Mouse (Mus musculus): ENCODE data around the gene Gm49403.
"Not testable (repeated sequence)": the region's sequence is repeated elsewhere in the genome, so short reads cannot be mapped to it uniquely, and the experiment has no call there.

Gm49403 gene

DNA sequence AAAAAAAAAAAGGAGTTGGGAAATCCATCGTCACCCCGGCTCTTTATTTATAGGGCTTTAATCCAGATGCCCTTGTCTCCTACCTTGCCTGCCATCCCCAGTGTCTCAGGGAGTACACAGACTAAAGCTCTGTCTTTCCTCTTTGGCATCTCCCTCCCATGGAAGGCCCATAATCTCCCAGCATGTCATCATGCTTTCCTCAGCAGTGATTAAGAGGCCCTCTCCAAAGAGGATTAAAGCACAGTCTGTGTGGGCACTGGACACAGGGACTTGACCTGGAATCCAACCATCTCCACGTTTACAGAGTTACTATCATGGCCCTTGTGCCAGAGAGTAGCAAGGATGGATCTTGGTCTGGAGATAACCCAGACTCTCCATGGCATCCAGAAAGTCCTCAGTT, at the start of gene Gm49403, which contains the start of gene Lbhd1:
TSS of gene Gm49403 (plus strand) at position 315 of the 400 bp plus-strand sequence.
TSS of gene Lbhd1 (plus strand) at position 117 of the 400 bp plus-strand sequence.
- DNase-seq = peak; percentile 86

DNA sequence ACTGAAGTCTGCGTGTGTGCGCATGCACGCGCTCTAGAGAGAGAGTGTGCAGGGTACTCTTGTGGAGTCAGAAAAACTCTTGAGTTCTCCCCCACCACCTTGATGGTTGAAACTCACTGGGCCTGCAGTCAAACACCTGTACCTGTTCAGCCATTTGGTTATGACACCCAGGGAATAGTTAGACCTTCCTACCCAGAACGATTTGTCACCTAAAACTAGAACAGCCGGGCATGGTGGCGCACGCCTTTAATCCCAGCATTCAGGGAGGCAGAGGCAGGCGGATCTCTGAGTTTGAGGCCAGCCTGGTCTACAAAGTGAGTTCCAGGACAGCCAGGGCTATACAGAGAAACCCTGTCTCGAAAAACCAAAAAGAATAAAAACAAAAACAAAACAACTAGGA, 47.4 kb upstream of the Gm49403 start:
- not testable (repeated sequence) for DNase-seq

DNA sequence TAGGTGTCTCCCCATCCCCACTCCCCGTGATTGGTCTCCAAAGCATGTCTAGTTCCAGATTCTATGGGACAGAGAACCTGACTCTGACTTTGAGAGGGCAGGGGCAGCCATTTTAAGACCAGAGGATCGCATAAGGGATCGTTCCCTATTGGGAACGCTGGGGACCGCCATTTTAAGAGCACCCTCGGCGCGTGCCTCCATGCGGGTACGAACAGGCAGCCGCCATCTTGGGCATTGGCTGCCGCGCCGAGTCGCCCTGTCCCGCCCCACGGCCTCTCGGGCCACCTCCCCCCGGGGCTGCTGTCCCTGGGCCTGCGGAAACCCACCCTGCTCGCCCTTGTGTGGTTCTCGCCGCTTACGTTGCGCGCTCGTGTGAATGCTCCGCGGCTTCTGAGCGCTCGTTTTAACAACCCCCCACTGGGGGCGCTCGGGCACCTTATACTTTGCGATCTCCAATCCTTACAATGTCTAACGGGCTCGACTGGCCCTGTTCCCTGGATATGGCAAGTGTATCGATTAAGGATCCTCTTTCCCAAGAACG, 46.4 kb upstream of the Gm49403 start, which contains the start of gene Bscl2:
TSS of gene Bscl2 (plus strand) at position 217 of the 541 bp plus-strand sequence.
- peak; percentile 94 for DNase-seq

DNA sequence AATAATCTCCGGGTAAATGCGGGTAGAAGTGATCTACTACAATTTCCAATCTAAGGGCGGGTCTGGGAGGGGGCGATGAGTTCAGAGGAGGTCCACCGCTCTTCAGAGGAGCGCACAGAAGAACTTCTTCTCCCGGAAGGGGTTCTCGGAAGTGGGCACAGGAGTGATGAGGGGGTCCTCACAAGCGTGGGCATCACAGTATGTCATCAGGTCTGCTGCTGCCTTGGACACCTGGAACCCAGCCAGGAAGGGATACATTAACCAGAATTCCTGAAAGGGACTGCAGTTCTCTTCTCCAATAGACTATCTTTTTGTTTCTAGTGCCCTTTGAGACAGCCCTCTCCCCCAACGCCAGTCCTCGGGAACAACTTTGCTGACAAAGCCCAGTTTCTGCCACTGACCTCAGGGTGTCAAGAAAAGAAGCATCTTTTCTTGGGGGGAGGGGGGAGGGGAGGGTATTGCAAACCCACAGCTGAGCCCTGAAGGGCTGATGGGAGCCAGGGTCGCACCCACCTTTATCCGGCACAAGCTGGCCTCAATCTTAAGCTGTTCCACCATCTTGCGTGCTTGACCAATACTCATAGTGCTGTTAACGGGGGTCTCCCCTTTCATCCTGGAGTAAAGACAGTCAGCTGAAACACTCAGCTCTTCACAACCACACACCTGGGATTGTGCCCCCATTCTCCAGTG, 45.5 kb upstream of the Gm49403 start:
- DNase-seq = peak; percentile 61

DNA sequence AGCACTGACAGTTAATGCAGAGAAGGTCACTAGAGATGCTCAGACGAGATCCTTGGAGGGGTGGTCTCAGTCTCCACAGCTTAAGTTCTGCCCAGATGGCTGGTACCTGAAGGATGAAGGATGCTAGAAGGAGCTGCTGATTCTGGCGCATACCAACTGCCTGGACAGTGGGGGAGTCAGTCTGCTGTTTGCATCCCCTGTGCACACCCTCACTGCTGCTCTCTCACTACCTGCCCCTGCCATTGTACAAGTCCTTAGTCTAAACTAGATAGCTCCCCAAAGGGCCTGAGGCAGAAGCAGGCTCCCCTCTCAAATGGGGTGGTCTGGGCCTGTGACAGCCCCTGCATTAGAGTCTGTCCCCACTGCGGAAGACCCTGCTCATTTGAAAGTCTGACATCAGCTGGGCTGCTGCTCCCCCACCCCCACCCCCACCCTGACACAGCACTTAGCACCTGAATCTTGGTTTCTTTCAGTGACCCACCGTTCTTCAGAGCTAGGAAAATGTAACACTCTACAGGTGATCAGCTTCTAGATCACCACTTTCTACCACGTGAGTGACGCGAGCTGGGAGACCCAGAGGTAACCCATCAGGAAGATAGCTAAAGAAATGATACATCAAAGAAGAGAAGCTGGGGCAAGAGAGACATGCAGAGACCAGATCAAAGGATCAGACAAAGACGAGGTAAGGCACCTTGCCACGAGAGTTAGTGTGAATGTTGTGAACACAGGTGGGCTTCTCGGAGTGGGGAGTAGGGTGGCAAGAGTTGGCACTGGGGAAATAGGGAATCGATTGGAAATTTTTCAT, 44.4 kb upstream of the Gm49403 start, which contains the start of gene Gng3:
TSS of gene Gng3 (minus strand) at position 92 of the 805 bp plus-strand sequence.
- peak; percentile 87 for DNase-seq

DNA sequence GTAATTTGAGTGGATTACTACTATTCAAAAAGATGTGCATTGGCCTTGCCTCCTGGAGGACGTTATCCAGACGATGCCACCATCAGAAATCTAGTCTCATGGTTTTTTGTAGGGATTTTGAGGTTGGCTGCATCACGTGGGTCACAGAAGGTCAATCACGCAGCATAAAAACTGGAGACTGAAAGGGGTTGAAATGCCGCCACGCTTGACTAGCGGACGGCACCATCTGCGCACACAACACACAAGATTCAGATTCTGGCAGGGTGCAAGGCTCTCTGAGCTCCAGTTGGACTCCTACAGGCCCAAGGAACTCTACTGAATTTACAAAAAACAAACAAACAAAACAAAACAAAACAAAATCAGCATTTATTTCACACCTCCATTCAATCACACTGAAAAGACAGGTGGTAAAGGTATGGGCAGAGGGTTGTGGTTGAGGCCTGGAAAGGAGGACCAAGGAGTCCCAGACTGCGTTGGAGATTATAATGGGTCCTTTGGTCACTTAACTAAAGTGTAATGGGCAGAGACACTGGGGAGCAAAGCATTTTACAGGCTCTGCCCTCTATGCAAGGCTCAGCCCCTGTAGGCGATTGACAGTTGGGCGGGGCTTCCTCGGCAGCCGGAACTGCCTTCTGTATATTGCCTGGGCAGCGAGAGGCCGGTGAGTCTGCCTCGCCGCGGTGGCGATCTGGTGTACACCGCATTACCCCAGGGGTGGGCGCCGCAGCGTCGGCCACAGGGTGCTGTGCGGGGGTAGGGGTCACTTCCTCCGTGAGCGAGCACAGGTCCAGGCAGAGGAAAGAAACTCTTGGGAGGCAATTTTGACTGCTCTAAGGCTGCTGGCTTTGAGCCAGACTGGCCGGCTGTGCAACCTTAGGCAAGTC, 43.6 kb upstream of the Gm49403 start:
- DNase-seq = peak; percentile 83

DNA sequence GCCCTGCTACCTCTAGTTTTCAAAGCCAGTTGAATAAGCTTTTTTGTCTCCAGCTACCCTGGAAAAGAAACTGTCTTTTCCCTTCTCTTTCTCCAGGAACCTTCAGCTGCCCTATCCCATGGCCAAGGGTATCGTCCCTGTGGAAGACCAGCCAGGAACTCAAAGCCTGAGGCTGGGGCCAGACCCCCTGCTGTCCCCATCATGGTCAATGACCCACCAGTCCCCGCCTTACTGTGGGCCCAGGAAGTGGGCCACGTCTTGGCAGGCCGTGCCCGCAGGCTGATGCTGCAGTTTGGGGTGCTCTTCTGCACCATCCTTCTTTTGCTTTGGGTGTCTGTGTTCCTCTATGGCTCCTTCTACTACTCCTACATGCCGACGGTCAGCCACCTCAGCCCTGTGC, 42.7 kb upstream of the Gm49403 start:
- DNase-seq = no peak

DNA sequence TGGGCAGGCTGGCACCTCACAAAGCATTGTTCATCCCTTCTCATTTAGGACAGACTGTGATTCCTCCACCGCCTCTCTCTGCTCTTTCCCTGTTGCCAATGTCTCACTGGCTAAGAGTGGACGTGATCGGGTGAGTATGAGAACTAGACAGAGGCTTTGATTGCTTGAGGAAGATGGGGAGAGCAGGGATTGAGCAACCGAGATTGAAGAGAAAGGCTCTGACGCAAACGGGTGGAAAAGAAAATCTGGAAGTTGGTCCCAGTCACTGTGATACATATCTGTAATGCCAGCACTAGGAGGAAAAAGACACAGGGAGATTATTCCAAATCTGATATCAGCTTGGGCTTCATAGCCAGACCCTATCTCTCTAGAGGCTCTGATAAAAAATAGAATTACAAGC, 40.8 kb upstream of the Gm49403 start:
- DNase-seq = no peak

DNA sequence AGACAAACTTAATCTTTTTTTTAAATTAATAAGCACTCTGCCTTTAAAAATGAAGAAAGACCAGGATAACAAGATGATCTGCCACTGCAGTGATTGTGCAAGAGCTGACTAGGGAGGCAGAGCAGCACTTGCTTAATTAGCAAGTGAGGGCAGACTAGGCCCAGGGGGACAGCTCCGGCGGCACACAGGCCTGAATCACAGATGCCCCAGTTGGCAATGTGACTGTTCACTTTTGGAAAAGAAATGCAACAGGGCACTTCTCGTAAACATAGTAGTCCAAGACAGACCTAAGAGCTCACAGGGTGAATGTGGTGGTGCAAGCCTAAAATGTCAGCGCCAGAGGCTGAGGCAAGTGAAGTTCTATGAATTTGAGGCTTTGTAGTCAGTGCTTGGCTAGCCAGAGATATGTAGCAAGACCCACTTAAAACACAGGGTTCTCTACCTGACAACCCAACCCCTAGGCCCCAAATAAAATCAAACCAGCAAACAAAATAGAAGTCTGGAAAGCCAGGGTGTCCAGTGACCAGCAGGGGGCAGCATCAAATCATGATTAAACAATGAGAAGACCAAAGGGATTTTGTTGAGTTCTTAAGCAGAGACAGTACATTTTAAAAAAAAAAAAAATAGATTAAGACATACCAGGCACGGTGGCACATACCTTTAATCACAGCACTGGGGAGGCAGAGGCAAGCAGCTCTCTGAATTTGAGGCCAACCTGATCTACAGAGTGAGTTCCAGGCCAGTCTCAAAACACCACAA, 39.2 kb upstream of the Gm49403 start:
- DNase-seq = peak; percentile 87

DNA sequence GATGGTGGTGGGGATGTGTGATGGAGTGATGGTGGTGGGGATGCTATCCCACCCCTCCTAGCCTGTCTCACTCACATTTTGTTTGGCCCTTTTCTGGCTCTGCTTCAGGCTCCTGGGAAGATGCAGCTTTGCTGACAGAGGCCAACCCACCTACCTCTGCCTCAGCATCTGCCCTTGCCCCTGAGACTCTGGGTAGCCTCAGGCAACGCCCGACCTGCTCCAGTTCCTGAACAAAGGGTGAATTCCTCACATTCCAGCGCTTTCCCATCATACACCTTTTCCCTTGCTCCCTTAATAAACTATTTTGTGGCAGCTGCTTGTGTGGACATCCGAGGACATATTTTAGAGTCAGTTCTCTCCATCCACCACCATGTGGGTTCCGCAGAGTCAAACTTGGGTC, 35.4 kb upstream of the Gm49403 start:
- no peak for DNase-seq

DNA sequence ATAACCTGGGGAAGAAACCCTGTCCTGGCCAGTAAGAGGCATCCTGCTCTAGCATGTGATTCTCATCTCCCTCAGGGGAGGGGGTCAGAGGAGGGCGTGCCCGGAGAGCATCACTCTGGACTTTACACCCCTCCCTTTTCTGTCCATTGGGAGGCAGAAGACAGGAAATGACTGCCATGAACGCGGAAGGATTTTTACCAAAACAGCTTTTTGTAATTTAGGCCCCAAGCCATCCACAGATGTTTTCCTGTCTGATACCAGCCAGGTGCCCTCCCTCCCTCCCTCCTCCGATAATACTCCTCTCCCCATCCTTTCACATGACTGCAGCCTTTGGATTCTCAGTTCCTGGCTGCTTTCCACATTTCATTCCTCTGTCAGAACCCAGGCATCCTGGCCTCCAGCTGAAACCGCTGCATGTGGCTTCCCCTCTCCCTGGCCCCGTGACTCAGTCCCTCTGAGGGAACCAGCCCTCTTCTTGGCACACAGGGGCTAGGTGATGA, 33.3 kb upstream of the Gm49403 start, which contains the start of gene Lrrn4cl:
TSS of gene Lrrn4cl (plus strand) at position 367 of the 500 bp plus-strand sequence.
- peak; percentile 68 for DNase-seq

DNA sequence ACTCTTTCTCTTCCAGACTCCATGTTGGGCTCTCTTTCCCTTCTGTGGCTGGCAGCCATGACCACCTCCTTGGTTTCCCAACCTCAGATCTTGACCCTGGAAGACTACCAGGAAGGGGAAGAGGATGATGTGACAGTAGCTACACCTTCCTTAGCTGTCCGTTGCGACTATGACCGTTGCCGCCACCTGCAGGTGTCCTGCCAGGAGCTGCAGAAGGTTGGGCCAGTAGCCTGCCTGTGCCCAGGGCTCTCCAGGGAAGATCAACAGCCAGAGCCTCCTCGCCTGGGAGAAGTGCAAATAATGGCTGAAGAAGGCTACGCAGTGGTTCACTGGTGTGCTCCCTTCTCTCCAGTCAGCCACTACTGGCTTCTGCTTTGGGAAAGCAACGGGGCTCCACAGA, 32.1 kb upstream of the Gm49403 start:
- no peak for DNase-seq

DNA sequence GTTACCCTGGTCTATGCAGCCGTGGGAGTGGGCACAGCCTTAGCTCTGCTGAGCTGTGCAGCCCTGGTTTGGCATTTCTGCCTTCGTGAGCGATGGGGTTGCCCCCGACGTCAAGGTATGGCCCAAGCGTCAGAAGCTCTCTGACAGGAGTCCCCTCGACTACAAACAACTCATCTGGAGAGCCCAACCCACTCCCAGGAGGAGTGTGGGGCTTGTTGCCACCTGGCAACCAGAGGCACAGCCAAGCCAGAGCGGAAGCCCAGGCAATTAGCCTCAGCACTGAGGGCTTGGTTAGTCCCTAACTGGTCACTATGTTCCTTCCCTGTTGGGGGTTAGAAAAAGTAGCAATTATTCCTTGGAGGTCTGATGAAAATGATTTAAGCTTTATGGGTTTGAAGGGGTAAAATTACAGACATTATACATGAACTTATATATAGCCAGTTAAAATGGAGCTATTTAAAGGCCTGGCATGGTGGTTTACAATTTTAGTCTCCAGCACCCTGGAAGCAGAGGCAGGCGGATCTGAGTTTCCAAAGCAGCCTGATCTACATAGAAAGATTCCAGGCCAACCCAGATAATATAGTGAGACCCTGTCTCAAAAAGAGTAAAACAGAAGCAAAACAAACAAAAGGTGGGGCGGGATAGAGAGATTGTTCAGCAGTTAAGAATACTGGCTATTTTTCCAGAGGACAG, 31.3 kb upstream of the Gm49403 start:
- DNase-seq = no peak

DNA sequence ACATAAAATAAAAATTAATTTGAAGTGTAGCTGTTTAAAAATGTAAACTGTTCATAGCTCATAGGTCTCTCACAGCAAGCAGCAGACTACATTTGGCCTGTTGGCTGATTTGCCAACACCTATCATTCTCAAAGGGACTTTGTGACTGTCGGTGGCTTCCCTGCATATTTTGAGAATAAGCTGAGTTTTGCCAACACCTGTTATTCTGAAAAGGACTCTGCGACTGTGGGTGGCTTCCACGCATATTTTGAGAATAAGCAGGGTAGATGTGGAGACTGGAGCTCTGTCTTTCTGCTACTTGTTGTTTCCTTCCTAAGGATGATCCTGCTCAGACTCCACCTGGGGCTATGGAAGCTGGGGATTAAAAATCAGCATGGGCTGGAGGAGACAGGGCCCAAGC, 30.6 kb upstream of the Gm49403 start:
- DNase-seq = no peak

DNA sequence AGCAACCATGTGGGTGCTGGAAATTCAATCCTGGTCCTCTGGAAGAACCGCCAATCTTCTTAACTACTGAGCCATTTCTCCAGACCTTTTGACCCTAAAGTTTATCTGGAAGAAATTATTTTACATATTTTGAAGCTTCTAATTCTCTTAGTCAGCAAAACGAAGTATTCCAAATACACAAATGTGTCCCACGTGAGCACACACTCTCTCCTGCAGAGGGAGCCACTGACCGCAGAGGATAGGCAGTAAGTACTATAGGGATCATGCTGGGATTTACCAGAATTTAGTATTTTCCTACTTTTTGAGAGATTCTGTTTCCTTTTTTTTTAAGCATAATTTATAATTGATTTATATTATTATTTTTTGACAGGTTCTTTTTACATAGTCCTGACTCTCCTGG, 26.0 kb upstream of the Gm49403 start:
- DNase-seq = peak; percentile 60

DNA sequence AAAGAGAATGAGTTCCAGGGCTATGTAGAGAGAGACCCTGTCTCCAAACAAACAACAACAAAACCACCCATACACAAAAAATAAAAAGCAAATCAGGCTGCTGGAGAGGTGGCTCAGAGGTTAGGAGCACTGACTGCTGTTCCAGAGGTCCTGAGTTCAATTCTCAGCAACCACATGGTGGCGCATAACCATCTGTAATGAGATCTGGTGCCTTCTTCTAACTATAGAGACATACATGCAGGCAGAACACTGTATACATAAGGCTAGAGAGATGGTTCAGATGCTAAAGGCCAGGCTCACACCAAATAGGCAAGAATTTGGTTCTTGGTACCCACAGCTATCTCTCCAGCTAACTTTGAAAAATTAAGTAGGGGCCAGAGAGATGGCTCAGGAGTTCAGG, 24.7 kb upstream of the Gm49403 start:
- peak; percentile 29 for DNase-seq

DNA sequence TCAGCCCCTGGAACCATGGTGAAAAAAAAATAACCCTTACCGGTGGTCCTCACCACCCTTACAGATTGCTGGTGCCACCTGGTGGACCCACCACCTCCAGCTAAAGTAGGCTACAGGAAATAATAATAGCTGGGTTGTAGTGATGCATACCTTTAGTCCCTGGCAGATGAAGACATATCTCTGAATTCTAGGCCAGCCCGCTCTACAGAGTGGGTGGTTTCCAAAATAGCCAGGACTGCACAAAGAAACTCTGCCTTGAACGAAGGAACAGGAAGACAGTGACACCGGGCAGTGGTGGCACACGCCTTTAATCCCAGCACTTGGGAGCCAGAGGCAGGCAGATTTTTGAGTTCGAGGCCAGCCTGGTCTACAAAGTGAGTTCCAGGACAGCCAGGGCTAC, 19.5 kb upstream of the Gm49403 start:
- no peak for DNase-seq

DNA sequence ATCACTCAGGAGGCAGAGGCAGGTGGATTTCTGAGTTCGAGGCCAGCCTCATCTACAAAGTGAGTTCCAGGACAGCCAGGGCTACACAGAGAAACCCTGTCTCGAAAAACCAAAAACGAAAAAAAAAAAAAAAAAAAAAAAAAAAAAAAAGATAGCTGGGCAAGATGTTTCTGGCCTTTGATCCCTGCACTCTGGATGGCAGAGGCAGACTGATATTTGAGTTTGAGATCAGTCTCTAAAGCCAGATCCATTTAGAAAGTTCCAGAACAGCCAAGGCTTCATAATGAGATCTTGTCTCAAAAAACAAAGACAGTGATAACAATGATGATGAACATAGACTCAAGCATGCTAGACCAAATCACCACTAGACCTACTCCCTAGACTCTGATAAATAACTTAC, 13.3 kb upstream of the Gm49403 start:
- DNase-seq = not testable (repeated sequence)

DNA sequence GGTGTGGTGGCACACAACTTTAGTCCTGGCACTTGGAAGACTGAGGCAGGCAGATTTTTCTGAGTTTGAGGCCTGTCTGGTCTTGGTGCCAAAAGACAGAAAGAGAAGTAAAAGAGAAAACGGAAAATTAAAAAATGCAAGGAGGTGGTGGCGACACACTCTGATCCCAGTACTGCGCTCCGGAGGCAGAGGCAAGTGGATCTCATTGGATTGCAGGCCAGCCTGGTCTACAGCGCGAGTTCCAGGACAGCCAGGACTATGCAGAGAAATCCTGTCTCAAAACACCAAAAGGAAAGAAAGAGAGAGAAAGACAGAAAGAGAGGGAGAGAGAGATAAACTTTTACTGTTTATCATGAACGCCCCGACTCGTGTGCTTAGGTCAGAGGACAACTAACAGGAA, 12.9 kb upstream of the Gm49403 start:
- DNase-seq = peak; percentile 14

DNA sequence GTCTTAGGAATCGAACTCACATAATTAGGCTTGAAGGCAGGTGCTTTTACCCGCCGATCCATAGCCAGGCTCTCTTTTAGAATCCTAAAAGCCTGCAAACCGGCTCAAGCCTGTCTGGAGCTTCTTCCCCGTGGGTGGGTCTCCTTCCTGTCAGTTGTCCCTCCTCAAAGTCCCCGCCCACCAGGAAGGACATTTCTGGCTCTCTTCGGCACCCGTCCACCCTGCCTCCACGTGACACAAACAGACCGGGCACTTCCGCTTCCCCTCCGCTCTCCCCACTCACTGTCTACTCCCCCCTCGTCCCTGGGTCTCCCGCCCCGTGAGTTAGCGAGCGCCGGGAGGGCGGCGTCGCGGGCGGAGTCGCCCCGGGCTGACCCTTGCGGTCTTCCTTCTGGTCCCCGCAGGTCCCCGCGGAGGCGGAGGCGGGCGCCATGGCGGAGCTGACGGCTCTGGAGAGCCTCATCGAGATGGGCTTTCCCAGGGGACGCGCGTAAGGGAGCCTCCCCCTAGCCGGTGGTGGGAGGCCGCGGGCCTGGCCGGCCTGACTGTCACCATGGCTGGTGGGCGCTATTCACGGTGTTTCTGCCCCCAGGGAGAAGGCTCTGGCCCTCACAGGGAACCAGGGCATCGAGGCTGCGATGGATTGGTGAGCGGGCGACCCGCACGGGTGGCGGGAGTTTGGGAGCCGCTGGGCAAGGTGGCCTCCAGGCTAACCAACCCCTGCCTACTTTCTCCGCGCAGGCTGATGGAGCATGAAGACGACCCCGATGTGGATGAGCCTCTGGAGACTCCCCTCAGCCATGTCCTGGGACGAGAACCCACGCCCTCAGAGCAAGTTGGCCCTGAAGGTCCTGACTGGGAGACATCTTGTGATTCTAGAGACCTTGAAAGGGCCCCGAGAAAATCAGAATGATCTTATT, 12.2 kb upstream of the Gm49403 start, which contains the start of gene Ubxn1:
TSS of gene Ubxn1 (plus strand) at position 230 of the 920 bp plus-strand sequence.
- DNase-seq = peak; percentile 99
